Mouse (Mus musculus): ENCODE data around the gene Slc22a3.

- no peak for TF ChIP-seq POLR2A (IDR thresholded peaks at IDR 0.05; ENCODE audit: extremely low read depth, insufficient read depth, low read length)
- no peak for TF ChIP-seq CTCF (IDR thresholded peaks at IDR 0.05; ENCODE audit: extremely low read depth, insufficient read depth, low read length)
Observed at GRCm38 (mm10) chr17:12468745-12469144, 38.8 kb downstream of the Slc22a3 start.

Measured in cortical plate, adult 2 months (tissue).